Mouse (Mus musculus): Measurements from ENCODE around the gene Ddi1. TPM values are rescaled to one million over a fixed set of nuclear protein-coding genes. Genes with fewer than 3 reads are reported as not detected.

Ddi1 gene
- polyA plus RNA-seq (2012; rRNA removed) = not detected in 2 replicates

DNA sequence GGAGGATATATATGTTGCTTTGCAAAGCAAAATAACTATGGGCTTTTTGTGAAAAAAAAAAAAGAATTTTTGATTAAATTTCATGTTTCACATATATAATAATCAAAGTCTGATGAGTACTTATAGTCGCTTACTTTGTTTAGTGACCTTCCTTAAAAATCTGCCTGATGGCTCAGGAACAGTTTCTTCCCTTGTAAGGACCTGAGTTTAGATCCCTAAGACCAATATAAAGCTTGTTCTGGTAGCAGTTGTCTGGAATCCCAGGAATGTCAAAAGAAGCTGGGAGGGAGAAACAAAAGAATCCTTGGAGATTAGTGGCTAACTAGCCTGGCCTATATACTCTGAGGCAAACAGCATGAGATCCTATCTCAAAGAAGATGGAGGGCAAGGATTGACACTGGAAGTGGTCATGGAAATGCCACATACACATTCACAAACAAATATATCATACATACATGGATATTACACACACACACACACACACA is at the start of gene Ddi1:
Ddi1 (minus strand) TSS at position 51 of the 485 bp plus-strand sequence.
- TF ChIP-seq POLR2A (IDR thresholded peaks at IDR 0.05; ENCODE audit: low read depth, low read length) (no peak), CTCF (IDR thresholded peaks at IDR 0.05; ENCODE audit: extremely low read depth, insufficient read depth, insufficient read length, insufficient replicate concordance) (no peak)
- WGBS = 89% methylated on average over 1 of the region's 1 CpGs
- H3K27me3 ChIP-seq (ENCODE audit: control insufficient read depth, insufficient read depth, low read length) = no peaks in the 10 kb centered on the region
- no peaks in the 10 kb centered on the region for H3K36me3 ChIP-seq (ENCODE audit: control insufficient read depth, insufficient read depth, low read length)
- H3K4me1 ChIP-seq (ENCODE audit: control insufficient read depth, insufficient read depth, insufficient read length) = no peaks in the 10 kb centered on the region
- H3K4me3 ChIP-seq (ENCODE audit: extremely low read depth, insufficient read depth, insufficient read length) = no peak within 1 kb of the TSS
- no peak within 1 kb of the TSS for H3K27ac ChIP-seq (ENCODE audit: insufficient read depth, low read length)
- DNase-seq (ENCODE audit: low read depth in 1 of 2, low spot score in 2 of 2) = no peak

DNA sequence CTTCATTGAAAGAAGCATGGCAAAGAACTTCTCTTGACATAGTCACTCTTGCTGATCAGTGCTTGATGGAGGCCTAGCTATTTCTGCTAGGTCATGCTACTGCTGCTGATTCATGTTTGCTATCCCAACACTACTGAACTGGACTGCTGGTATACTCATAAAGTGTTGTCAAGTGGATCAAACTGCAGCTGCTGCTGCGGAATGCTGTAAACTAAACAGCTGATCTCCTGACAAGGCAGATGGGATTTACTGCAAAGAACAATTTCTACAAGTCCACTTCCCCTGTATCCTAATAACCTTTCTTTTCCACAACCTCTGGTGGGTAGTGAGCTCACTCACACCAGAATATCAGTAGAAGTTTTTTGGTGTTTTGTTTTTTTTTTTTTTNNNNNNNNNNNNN is 47.5 kb upstream of the Ddi1 start:
- Histone ChIP-seq H3K36me3 (ENCODE audit: control insufficient read depth, insufficient read depth, low read length) (no peaks in the 10 kb centered on the region), H3K27ac (ENCODE audit: insufficient read depth, low read length) (no peak overlapping the region), H3K4me3 (ENCODE audit: extremely low read depth, insufficient read depth, insufficient read length) (no peak overlapping the region), H3K27me3 (ENCODE audit: control insufficient read depth, insufficient read depth, low read length) (no peaks in the 10 kb centered on the region), H3K4me1 (ENCODE audit: control insufficient read depth, insufficient read depth, insufficient read length) (no peaks in the 10 kb centered on the region)
- TF ChIP-seq CTCF (IDR thresholded peaks at IDR 0.05; ENCODE audit: extremely low read depth, insufficient read depth, insufficient read length, insufficient replicate concordance) (no peak), POLR2A (IDR thresholded peaks at IDR 0.05; ENCODE audit: low read depth, low read length) (no peak)
- no peak for DNase-seq (ENCODE audit: low read depth in 1 of 2, low spot score in 2 of 2)
- WGBS = 95% methylated on average over 1 of the region's 1 CpGs

DNA sequence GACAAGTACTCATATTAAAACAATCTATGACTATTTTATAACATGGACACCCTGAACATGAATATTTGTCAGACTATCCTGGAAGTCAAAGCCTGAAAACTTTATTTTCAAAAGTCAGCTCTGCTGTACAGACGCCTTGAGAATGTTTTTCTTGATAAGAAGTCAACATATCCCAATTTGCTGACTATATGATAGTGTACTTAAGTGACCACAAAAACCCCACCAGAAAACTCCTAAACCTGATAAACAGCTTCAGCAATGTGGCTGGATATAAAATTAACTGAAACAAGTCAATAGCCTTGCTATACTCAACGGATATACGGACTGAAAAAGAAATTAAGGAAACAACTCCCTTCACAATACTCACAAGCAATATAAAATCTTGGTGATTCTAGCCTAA is 36.2 kb upstream of the Ddi1 start:
- TF ChIP-seq POLR2A (IDR thresholded peaks at IDR 0.05; ENCODE audit: low read depth, low read length) (no peak), CTCF (IDR thresholded peaks at IDR 0.05; ENCODE audit: extremely low read depth, insufficient read depth, insufficient read length, insufficient replicate concordance) (no peak)
- WGBS = 83% methylated on average over 3 of the region's 3 CpGs
- Histone ChIP-seq H3K36me3 (ENCODE audit: control insufficient read depth, insufficient read depth, low read length) (no peaks in the 10 kb centered on the region), H3K4me3 (ENCODE audit: extremely low read depth, insufficient read depth, insufficient read length) (no peak overlapping the region), H3K4me1 (ENCODE audit: control insufficient read depth, insufficient read depth, insufficient read length) (no peaks in the 10 kb centered on the region), H3K27me3 (ENCODE audit: control insufficient read depth, insufficient read depth, low read length) (no peaks in the 10 kb centered on the region), H3K27ac (ENCODE audit: insufficient read depth, low read length) (no peak overlapping the region)
- no peak for DNase-seq (ENCODE audit: low read depth in 1 of 2, low spot score in 2 of 2)

DNA sequence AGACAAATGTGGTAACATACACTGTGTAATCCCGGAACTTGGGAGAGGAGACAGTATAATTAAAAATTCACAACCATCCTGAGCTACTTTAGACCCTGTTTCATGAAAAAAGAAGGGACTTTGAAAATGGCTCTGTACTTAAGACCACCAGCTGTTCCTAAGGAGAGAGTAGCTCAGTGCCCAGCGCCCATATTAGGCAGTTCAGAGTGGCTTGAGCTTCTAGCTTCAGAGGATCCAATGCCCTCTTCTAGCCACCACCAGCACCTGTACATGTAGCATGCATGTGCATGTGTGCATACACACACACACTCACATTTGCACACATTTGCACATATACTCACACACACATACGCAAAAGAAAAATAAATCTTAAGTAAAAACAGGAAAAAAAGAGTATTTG is 34.9 kb upstream of the Ddi1 start:
- WGBS = 90% methylated on average over 3 of the region's 3 CpGs
- TF ChIP-seq POLR2A (IDR thresholded peaks at IDR 0.05; ENCODE audit: low read depth, low read length) (no peak), CTCF (IDR thresholded peaks at IDR 0.05; ENCODE audit: extremely low read depth, insufficient read depth, insufficient read length, insufficient replicate concordance) (no peak)
- Histone ChIP-seq H3K4me1 (ENCODE audit: control insufficient read depth, insufficient read depth, insufficient read length) (no peaks in the 10 kb centered on the region), H3K27me3 (ENCODE audit: control insufficient read depth, insufficient read depth, low read length) (no peaks in the 10 kb centered on the region), H3K4me3 (ENCODE audit: extremely low read depth, insufficient read depth, insufficient read length) (no peak overlapping the region), H3K27ac (ENCODE audit: insufficient read depth, low read length) (no peak overlapping the region), H3K36me3 (ENCODE audit: control insufficient read depth, insufficient read depth, low read length) (no peaks in the 10 kb centered on the region)
- no peak for DNase-seq (ENCODE audit: low read depth in 1 of 2, low spot score in 2 of 2)

DNA sequence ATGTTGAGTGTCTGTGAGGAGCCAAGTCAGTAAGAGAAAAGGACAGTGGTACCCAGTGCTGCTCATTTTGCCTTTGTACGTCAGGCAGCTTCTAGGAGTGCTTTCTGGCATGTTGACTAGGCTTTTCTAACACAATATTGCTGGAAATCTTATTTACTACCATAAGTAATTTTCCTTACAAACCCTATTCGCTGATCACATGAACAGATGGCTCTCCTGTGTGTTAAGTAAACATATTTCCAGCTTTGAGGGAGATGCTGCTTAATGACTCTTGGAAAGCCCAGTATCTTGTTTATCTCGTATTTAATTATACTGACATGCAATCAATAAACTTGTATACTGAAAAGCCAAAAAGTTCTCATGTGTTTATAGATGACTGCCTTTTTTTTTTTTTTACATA is 32.4 kb upstream of the Ddi1 start:
- H3K27ac ChIP-seq (ENCODE audit: insufficient read depth, low read length) = no peak overlapping the region
- H3K36me3 ChIP-seq (ENCODE audit: control insufficient read depth, insufficient read depth, low read length) = no peaks in the 10 kb centered on the region
- no peaks in the 10 kb centered on the region for H3K4me1 ChIP-seq (ENCODE audit: control insufficient read depth, insufficient read depth, insufficient read length)
- WGBS = 84% methylated on average over 3 of the region's 3 CpGs
- no peak overlapping the region for H3K4me3 ChIP-seq (ENCODE audit: extremely low read depth, insufficient read depth, insufficient read length)
- TF ChIP-seq POLR2A (IDR thresholded peaks at IDR 0.05; ENCODE audit: low read depth, low read length) = no peak
- TF ChIP-seq CTCF (IDR thresholded peaks at IDR 0.05; ENCODE audit: extremely low read depth, insufficient read depth, insufficient read length, insufficient replicate concordance) = no peak
- no peaks in the 10 kb centered on the region for H3K27me3 ChIP-seq (ENCODE audit: control insufficient read depth, insufficient read depth, low read length)
- DNase-seq (ENCODE audit: low read depth in 1 of 2, low spot score in 2 of 2) = no peak

DNA sequence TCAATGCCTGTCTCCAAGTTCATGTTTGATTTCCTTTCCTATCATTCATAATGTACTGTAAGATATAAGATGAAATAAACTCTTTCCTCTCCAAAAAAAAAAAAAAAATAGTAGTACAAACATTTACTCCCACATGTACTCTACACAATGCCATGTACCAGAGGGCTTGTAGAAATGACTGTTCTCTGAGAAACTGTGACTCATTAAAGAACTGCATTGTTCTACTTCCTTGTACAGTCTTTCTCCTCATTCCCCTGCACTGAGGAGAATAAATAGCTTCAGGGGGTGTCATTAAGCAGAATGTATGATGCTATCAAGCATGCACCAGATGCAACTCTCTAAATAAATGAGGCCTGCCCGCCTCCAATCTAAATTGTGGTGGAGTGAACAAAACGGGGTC is 28.9 kb upstream of the Ddi1 start:
- H3K4me3 ChIP-seq (ENCODE audit: extremely low read depth, insufficient read depth, insufficient read length) = no peak overlapping the region
- no peak for DNase-seq (ENCODE audit: low read depth in 1 of 2, low spot score in 2 of 2)
- H3K27me3 ChIP-seq (ENCODE audit: control insufficient read depth, insufficient read depth, low read length) = no peaks in the 10 kb centered on the region
- no peak overlapping the region for H3K27ac ChIP-seq (ENCODE audit: insufficient read depth, low read length)
- 84% methylated on average over 2 of the region's 2 CpGs for WGBS
- TF ChIP-seq CTCF (IDR thresholded peaks at IDR 0.05; ENCODE audit: extremely low read depth, insufficient read depth, insufficient read length, insufficient replicate concordance) (no peak), POLR2A (IDR thresholded peaks at IDR 0.05; ENCODE audit: low read depth, low read length) (no peak)
- H3K4me1 ChIP-seq (ENCODE audit: control insufficient read depth, insufficient read depth, insufficient read length) = no peaks in the 10 kb centered on the region
- H3K36me3 ChIP-seq (ENCODE audit: control insufficient read depth, insufficient read depth, low read length) = no peaks in the 10 kb centered on the region

DNA sequence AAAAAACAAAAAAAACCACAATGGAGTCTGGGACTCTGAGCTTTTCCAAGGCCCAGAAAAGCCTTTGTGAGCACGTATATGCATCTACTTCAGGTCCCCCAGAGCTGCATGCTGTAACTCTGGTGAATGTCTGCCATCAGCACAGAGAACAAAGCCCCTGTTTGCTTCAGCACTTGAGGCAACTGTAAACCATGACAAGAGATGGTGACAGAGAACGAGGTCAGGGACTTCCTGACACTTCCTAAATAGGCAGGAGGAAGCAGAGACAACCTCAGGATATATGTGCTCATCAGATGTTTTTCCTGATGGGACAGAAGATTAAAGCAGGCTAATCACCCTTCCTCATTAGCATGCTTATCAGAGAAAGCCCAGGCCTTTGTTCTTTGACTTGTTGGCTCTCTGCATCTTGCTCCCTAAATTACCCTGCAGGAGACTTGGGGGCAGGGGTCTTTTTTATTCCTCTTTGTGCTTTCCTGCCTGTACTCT is 19.6 kb upstream of the Ddi1 start:
- 46% methylated on average over 2 of the region's 2 CpGs for WGBS
- H3K4me1 ChIP-seq (ENCODE audit: control insufficient read depth, insufficient read depth, insufficient read length) = no peaks in the 10 kb centered on the region
- TF ChIP-seq CTCF (IDR thresholded peaks at IDR 0.05; ENCODE audit: extremely low read depth, insufficient read depth, insufficient read length, insufficient replicate concordance) = no peak
- no peak for TF ChIP-seq POLR2A (IDR thresholded peaks at IDR 0.05; ENCODE audit: low read depth, low read length)
- DNase-seq (ENCODE audit: low read depth in 1 of 2, low spot score in 2 of 2) = no peak
- H3K27ac ChIP-seq (ENCODE audit: insufficient read depth, low read length) = no peak overlapping the region
- H3K36me3 ChIP-seq (ENCODE audit: control insufficient read depth, insufficient read depth, low read length) = no peaks in the 10 kb centered on the region
- no peaks in the 10 kb centered on the region for H3K27me3 ChIP-seq (ENCODE audit: control insufficient read depth, insufficient read depth, low read length)
- H3K4me3 ChIP-seq (ENCODE audit: extremely low read depth, insufficient read depth, insufficient read length) = no peak overlapping the region
